Mouse (Mus musculus) embryonic facial prominence, embryonic 14.5 days (tissue): Measurements from ENCODE around the gene Lin52. TPM values are rescaled to one million over a fixed set of nuclear protein-coding genes. Genes with fewer than 3 reads are reported as not detected.
"Not testable (repeated sequence)": the region's sequence is repeated elsewhere in the genome, so short reads cannot be mapped to it uniquely, and the experiment has no call there.

Experiments used
- ATAC-seq: fragments of 200-750 bp; cut with Nextera tagmentation; 2 replicates; pipeline ENCODE4 v1.8.0; 2017; ENCODE audit warnings: low read depth, moderate number of reproducible peaks, moderate TSS enrichment
- DNase-seq: peaks from one replicate; pipeline ENCODE4 v3.0.0-alpha.2; 2015; ENCODE audit warnings: low spot score
- H3K27ac ChIP-seq: fragments of 300-500 bp; sonication (generic); replicated peaks from 2 replicates; pipeline ENCODE4 v1.5.1; 2014; ENCODE audit warnings: low read depth, mild to moderate bottlenecking, low read length, moderate library complexity
- H3K27me3 ChIP-seq: fragments of 300-500 bp; sonication (generic); replicated peaks from 2 replicates; pipeline ENCODE4 v1.6.1; 2014; ENCODE audit warnings: low read length; ENCODE audit not compliant: control insufficient read depth, insufficient read depth
- H3K36me3 ChIP-seq: fragments of 300-500 bp; sonication (generic); 2 replicates; pipeline ENCODE4 v1.6.1; 2014; ENCODE audit warnings: low read length, mixed read lengths; ENCODE audit not compliant: control insufficient read depth, insufficient read depth
- H3K4me1 ChIP-seq: fragments of 300-500 bp; sonication (generic); 2 replicates; pipeline ENCODE4 v1.6.1; 2014; ENCODE audit warnings: antibody characterized with exemption, low read length; ENCODE audit not compliant: control insufficient read depth, insufficient read depth
- H3K4me2 ChIP-seq: fragments of 300-500 bp; sonication (generic); 2 replicates; pipeline ENCODE4 v1.6.1; 2014; ENCODE audit warnings: low read depth, mild to moderate bottlenecking, low read length, moderate library complexity, mixed read lengths
- H3K4me3 ChIP-seq: fragments of 300-500 bp; sonication (generic); 2 replicates; pipeline ENCODE4 v1.5.1; 2014; ENCODE audit warnings: low read depth, mild to moderate bottlenecking, low read length
- H3K9ac ChIP-seq: fragments of 300-500 bp; sonication (generic); 2 replicates; pipeline ENCODE4 v1.6.1; 2014; ENCODE audit warnings: low read depth, mild to moderate bottlenecking, low read length, moderate library complexity, mixed read lengths
- H3K9me3 ChIP-seq: fragments of 300-500 bp; sonication (generic); 2 replicates; pipeline ENCODE4 v1.6.1; 2016; ENCODE audit warnings: low read length; ENCODE audit not compliant: control insufficient read depth
- WGBS: fragments of 180-500 bp; shearing (Covaris S2); extraction: QIAGEN DNeasy Blood & Tissue Kit; methylation state at CpG from one replicate; pipeline ENCODE4 v1.1.7; 2014; 5-methylcytosine and 5-hydroxymethylcytosine counted together
- polyA plus RNA-seq: library from polyadenylated mRNA; unstranded; fragments of >200 nt; fragmentation: Nextera tagmentation; extraction: Ambion mirVana; gene quantifications from 2 replicates; pipeline ENCODE4 v1.2.1, GENCODE M21; 2014

Lin52 gene
- polyA plus RNA-seq, 1 experiment from 2014 or later, result 20.2 TPM

DNA sequence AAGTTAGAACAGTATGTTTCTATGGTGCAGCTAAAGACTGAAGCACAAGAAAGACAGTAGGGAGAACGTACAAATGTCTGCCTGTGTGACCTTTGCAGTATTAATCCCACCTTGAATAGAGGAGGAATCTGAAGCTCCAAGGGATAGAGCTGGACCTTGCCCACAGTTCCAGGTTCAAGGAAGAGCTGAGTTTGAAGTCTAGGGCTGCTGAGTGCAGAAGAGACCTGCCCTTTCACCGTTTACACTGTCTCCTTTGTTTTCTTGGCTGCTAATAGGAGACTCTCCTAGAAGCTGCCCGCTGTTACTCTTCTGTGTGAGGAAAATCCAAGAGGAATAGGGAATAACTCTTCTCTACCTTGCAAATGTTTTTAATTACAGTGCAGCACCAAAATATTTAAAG, 72.5 kb downstream of the Lin52 start:
- Histone ChIP-seq H3K9ac (no peak overlapping the region), H3K4me2 (no peak overlapping the region), H3K9me3 (no peaks in the 10 kb centered on the region), H3K4me1 (peaks cover 17% of the 10 kb centered on the region), H3K4me3 (no peak overlapping the region), H3K27ac (peak overlapping the region; percentile 55), H3K27me3 (no peaks in the 10 kb centered on the region), H3K36me3 (no peaks in the 10 kb centered on the region)
- 26% methylated on average over 3 of the region's 3 CpGs for WGBS
- ATAC-seq (no peak), DNase-seq (no peak)

DNA sequence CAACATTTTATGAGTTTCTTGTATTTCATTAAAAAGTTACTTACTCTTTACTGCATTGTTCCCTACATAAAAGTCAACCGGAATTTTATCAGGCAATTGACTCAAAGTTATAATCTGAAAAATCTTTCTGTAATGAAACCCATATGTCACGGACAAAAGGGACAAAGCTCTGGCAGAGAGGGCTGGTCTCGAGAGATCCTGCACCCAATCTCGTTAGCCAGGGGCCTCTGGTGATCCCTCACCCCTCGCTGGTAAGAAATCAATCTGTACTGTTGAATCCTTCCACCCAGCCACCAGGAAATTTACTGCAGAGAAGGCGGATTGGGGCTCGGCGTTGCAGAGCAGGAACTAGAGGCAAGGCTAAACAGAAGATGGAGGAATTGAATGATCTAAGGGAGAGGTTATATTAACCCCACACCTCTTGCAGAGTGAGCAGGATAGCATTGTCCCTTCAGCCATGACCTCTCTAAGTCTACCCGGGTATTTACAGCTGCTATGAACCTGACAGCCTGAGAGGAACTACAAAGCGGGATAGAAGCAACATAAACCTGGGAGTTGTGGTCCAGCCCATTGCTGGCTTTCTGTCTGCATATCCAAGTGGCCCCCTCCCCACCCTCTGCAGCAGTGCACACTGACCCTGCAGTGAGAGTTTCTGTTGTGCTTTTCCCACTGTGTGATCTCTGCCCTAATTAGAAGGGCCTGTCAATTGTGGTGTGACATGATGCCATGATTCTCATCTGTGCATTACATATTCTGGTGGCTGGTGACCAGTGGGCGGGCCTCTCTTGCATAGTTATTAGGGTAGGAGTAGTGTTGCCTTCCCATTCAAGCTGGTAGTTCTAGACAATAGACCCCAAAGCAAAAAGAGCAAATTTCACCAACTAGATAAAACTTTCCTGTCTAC, 73.2 kb downstream of the Lin52 start:
- peak overlapping the region; percentile 55 for H3K27ac ChIP-seq
- H3K9ac ChIP-seq, result no peak overlapping the region
- H3K9me3 ChIP-seq, result no peaks in the 10 kb centered on the region
- ATAC-seq, result peak; percentile 44; the same call in 1 of the 2 replicates
- no peaks in the 10 kb centered on the region for H3K36me3 ChIP-seq
- whole genome bisulfite sequencing, result 40% methylated on average over 11 of the region's 11 CpGs
- peak; percentile 21 for DNase-seq
- no peak overlapping the region for H3K4me3 ChIP-seq
- H3K4me2 ChIP-seq, result peak overlapping the region; percentile 15; the same call in 1 of the 2 replicates
- no peaks in the 10 kb centered on the region for H3K27me3 ChIP-seq
- peaks cover 17% of the 10 kb centered on the region for H3K4me1 ChIP-seq

DNA sequence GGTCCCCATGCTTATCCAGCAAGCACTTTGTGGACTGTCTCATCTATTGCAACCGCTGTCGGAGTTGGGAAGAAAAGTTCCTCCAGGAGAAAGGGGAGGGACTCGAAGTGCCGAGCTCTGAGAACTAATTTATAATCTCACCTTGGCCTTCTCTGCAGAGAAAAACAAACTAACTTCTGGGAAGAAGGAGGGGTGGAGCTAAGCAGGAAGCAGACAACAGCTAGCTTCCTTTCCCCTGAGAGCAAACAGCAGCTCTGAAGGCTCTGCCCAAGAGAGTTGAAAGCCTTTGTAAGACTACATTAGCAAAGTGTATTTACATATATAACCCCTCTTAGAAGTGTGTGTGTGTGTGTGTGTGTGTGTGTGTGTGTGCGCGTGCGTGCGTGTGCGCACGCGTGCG, 74.2 kb downstream of the Lin52 start:
- no peak for DNase-seq
- 84% methylated on average over 12 of the region's 12 CpGs for WGBS
- no peak overlapping the region for H3K4me2 ChIP-seq
- no peak overlapping the region for H3K4me3 ChIP-seq
- H3K9ac ChIP-seq, result no peak overlapping the region
- no peak for ATAC-seq
- H3K9me3 ChIP-seq, result no peaks in the 10 kb centered on the region
- H3K4me1 ChIP-seq, result peaks cover 17% of the 10 kb centered on the region
- H3K27ac ChIP-seq, result no peak overlapping the region
- no peaks in the 10 kb centered on the region for H3K27me3 ChIP-seq
- no peaks in the 10 kb centered on the region for H3K36me3 ChIP-seq

DNA sequence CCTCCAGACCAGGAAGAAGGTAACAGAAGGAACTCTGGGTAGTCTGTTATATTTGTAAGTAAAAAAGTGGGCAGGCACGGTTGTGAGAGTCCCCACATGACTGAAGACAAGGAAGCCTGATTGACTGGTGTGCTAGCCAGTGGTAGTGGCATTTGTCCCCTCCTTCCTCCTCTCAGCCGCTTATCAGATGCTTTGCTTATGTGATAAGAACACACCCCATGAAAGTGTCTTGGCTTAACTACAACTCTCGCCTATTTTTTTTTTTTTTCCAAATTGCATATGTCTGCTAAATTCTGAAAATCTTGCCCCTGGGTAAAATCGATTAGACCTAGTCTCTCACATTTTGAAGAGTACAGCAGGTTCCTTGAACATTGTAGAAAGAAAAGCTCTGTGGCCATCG, 79.2 kb downstream of the Lin52 start:
- WGBS, result 87% methylated on average over 5 of the region's 5 CpGs
- no peak for DNase-seq

GRCm38 (mm10) chr12:84531906-84532829, 80.9 kb downstream of the Lin52 start:
- H3K4me3 ChIP-seq, result no peak overlapping the region
- DNase-seq (peak; percentile 78), ATAC-seq (peak; percentile 90)
- H3K4me2 ChIP-seq, result no peak overlapping the region
- no peaks in the 10 kb centered on the region for H3K27me3 ChIP-seq
- H3K36me3 ChIP-seq, result no peaks in the 10 kb centered on the region
- 0 out of 2 replicates have a peak, but pooled peaks cover 3% of the 10 kb centered on the region for H3K4me1 ChIP-seq
- 50% methylated on average over 13 of the region's 13 CpGs for WGBS
- no peak overlapping the region for H3K9ac ChIP-seq
- no peaks in the 10 kb centered on the region for H3K9me3 ChIP-seq
- no peak overlapping the region for H3K27ac ChIP-seq

More for the DNA sequence above, 79.2 kb downstream of the Lin52 start:
- Histone ChIP-seq H3K4me1 (peaks cover 4% of the 10 kb centered on the region; the same call in 1 of the 2 replicates), H3K36me3 (no peaks in the 10 kb centered on the region), H3K4me2 (no peak overlapping the region), H3K27me3 (no peaks in the 10 kb centered on the region), H3K9ac (no peak overlapping the region), H3K9me3 (no peaks in the 10 kb centered on the region), H3K27ac (no peak overlapping the region), H3K4me3 (no peak overlapping the region)
- no peak for ATAC-seq

DNA sequence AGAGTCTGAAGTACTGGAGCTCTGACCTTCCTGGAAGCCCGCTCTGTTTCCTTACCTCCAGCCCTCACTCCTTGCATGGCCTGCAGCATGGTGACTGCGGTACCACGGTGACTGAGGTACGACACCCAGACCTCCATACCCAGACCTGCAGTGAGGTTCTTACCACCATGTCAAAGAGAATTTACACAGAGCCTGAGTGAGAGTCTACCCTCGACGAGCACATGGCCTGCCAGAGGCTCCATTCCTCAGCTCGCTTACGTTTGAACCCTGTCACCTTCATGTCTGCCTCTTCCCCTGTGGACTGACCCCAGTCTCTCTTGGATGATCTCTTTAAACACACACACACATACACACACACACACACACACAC, 81.6 kb downstream of the Lin52 start:
- ATAC-seq (no peak), DNase-seq (no peak)
- H3K9me3 ChIP-seq, result no peaks in the 10 kb centered on the region
- no peak overlapping the region for H3K4me3 ChIP-seq
- H3K27me3 ChIP-seq, result no peaks in the 10 kb centered on the region
- no peaks in the 10 kb centered on the region for H3K36me3 ChIP-seq
- H3K27ac ChIP-seq, result no peak overlapping the region
- WGBS, result 63% methylated on average over 8 of the region's 8 CpGs
- 0 out of 2 replicates have a peak, but pooled peaks cover 3% of the 10 kb centered on the region for H3K4me1 ChIP-seq
- no peak overlapping the region for H3K9ac ChIP-seq
- H3K4me2 ChIP-seq, result no peak overlapping the region

DNA sequence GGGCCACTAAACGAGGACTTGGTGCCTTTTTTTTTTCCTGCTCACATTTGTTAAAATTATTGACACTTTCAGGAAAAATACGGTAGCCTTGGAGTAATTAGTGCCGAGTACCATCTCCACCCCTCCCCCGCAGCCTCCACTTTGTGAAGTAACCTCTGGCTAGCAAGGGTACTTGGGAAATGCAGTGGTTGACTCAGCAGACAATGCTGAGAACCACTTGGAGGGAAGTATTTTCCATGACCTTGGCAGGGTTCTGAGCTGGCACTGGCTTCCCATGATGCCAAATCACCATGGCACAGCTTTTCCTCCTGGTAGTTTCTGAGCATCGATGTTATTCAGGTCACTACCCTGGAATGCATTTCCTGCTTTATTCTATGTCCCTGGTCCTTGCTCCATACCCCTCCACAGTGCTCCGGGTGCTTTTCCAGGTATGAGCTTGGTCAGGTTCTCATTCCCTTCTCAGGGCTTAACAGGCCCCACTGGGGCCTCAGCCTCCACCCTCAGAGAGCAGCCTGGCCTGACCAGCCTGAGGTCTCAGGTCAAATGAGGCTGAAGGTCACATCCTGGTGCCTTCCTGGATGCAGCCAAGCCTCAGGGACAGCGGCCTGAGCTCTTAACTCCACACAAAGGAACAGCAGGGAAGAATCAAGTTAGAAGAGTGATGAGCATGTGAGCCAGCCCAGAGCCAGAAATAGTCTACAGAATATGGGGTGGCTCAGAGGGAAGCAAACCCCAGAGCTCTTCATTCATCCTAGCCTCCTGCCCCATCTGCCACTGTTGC, 82.7 kb downstream of the Lin52 start:
- H3K9me3 ChIP-seq, result no peaks in the 10 kb centered on the region
- DNase-seq, result no peak
- no peaks in the 10 kb centered on the region for H3K36me3 ChIP-seq
- no peak for ATAC-seq
- H3K27me3 ChIP-seq, result no peaks in the 10 kb centered on the region
- no peak overlapping the region for H3K4me2 ChIP-seq
- WGBS, result 67% methylated on average over 7 of the region's 7 CpGs
- H3K4me1 ChIP-seq, result 0 out of 2 replicates have a peak, but pooled peaks cover 3% of the 10 kb centered on the region
- no peak overlapping the region for H3K9ac ChIP-seq
- no peak overlapping the region for H3K27ac ChIP-seq
- H3K4me3 ChIP-seq, result no peak overlapping the region

- H3K27ac ChIP-seq, ATAC-seq, H3K4me1 ChIP-seq, H3K4me3 ChIP-seq, H3K36me3 ChIP-seq, H3K9ac ChIP-seq, H3K4me2 ChIP-seq, H3K27me3 ChIP-seq, DNase-seq, H3K9me3 ChIP-seq: not testable (repeated sequence)
- 82% methylated on average over 3 of the region's 3 CpGs for WGBS
These were observed 88.3 kb downstream of the Lin52 start for GRCm38 (mm10) chr12:84539537-84539936.
